Mouse (Mus musculus) leukemia stem cell, adult 10-12 weeks (primary cell): ENCODE data around the gene Mab21l2. TPM values are rescaled to one million over a fixed set of nuclear protein-coding genes. Genes with fewer than 3 reads are reported as not detected.

Experiments
- polyA plus RNA-seq: library from polyadenylated mRNA; stranded (reverse); fragments of >175 nt; gene quantifications from 2 replicates; pipeline ENCODE4 v1.2.3, GENCODE M21; 2012; ENCODE audit warnings: low replicate concordance

Gene Mab21l2
- polyA plus RNA-seq = 0.16 TPM in 1 of 2 replicates, not detected in the other

GRCm38 (mm10) chr3:86548091-86549015 lies at the start of gene Mab21l2:
Gene Mab21l2 (minus strand): TSS chr3:86548629.

